Mouse (Mus musculus): ENCODE measurements around the gene Ppp1r14c.

DNA sequence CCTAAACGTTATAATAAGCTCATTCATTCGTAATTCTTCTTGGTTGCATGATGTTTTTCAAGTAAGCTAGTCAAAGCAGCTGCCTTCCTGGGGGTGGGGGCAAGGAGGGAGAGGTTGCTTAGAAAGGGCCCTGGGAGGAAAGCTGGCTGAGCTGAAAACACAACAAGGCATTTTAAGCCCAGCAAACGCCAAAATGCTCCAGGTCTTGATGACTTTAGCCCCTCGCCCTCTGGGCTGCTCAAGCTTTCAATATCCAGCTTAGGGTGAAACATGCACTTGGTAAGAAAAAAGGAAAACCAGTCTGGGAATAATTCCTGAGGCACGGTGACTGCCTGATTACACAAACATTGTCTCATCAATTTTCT is 204 bp upstream of the Ppp1r14c start:
- no peak for TF ChIP-seq CTCF (IDR thresholded peaks at IDR 0.05)
- no peak for TF ChIP-seq EP300 (IDR thresholded peaks at IDR 0.05; ENCODE audit: insufficient read depth, low read depth, low read length)
- TF ChIP-seq POLR2A (IDR thresholded peaks at IDR 0.05; ENCODE audit: insufficient read depth, low read depth, low read length): no peak
